Mouse (Mus musculus): Measurements from ENCODE around the gene Stpg3. TPM values are rescaled to one million over a fixed set of nuclear protein-coding genes. Genes with fewer than 3 reads are reported as not detected.

Stpg3 gene
- polyA plus RNA-seq, 1 experiment, result not detected

DNA sequence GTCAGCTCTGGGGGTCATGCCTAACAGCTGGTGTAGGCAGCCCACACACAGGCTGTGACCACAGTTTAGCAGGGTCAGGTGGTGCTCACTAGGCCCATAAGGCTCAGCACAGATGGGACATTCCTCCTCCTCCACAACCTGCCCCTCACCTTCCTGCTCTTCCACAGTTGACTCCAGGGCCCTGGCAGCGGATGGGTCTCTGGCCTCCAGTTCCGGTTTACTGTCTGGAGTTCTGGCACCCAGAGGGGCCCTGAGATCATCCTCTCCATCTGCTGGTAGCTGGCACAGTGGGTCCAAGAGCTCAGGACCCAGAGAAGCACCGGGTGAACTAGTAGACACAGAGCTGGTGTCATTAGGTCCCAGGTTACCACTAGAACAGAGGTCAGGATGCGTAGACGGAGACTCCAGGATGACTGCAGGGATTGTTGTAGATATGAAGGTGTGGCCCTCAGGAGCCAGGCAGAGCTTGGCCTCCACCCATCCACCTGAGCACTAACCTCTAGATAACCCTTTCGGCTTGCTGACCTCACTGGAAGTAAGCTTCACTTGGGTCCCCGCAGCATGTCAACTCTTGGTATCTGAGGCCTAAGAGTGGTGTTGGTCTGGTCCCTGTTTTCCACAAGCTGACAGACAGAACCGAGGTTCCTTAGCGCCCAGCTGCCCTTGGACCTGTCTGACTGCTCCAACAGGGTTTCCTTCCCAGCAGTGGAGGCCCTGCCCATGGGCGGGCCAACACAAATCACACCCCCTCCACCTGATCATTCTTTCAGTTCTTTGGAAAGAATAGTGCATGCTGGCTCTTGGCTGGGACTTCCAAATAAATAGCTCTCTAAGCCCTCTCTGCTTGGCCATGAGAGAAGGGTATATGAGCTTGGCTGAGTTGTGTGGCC is 32.0 kb upstream of the Stpg3 start, which contains the start of gene AL732309.1:
Gene AL732309.1, minus strand, starts transcription at position 681 of the 890 bp plus-strand sequence.
- TF ChIP-seq POLR2A (IDR thresholded peaks at IDR 0.05; ENCODE audit: borderline replicate concordance, extremely low read depth, insufficient read depth, insufficient read length, poor library complexity, severe bottlenecking) (no peak), CTCF (IDR thresholded peaks at IDR 0.05; ENCODE audit: borderline replicate concordance, extremely low read depth, insufficient read depth, insufficient read length) (no peak)
- DNase-seq (ENCODE audit: low read depth), result no peak

DNA sequence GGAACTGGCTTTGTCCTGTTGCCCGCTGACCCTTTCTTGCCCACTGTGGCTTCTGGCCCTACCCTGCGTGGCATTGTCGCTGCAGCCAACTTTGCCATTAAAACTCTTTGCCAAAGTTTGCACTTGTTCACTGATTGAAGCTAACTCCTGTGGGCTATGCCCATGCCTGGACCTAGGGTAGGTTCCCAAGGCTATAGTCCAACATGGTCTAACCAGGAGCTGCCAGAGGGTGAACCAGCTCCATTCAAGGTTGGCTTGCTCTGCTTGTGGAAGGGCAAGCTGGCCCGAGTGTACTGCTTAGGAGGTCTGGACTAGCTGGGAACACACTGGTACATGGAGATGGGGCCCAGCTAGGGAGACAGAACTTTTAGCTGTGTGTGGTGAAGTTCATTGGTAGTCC is 29.7 kb upstream of the Stpg3 start:
- TF ChIP-seq POLR2A (IDR thresholded peaks at IDR 0.05; ENCODE audit: borderline replicate concordance, extremely low read depth, insufficient read depth, insufficient read length, poor library complexity, severe bottlenecking), result no peak
- no peak for TF ChIP-seq CTCF (IDR thresholded peaks at IDR 0.05; ENCODE audit: borderline replicate concordance, extremely low read depth, insufficient read depth, insufficient read length)
- DNase-seq (ENCODE audit: low read depth), result no peak

DNA sequence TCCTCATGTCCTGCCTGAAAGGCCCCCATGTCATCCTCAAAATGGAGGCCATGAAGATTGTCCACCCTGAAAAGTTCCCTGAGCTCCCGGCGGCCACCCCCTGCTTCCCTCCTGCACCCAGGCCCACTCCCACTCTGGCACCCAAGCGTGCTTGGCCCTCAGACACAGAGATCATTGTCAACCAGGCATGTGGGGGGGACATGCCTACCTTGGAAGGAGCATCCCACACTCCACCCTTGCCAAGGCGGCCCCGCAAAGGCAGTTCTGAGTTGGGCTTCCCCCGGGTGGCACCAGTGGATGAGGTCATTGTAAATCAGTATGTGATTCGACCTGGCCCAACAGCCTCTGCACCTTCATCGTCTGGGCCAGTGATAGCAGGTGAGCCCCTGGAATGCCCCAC is 28.9 kb upstream of the Stpg3 start:
- TF ChIP-seq CTCF (IDR thresholded peaks at IDR 0.05; ENCODE audit: borderline replicate concordance, extremely low read depth, insufficient read depth, insufficient read length) (no peak), POLR2A (IDR thresholded peaks at IDR 0.05; ENCODE audit: borderline replicate concordance, extremely low read depth, insufficient read depth, insufficient read length, poor library complexity, severe bottlenecking) (no peak)
- no peak for DNase-seq (ENCODE audit: low read depth)

DNA sequence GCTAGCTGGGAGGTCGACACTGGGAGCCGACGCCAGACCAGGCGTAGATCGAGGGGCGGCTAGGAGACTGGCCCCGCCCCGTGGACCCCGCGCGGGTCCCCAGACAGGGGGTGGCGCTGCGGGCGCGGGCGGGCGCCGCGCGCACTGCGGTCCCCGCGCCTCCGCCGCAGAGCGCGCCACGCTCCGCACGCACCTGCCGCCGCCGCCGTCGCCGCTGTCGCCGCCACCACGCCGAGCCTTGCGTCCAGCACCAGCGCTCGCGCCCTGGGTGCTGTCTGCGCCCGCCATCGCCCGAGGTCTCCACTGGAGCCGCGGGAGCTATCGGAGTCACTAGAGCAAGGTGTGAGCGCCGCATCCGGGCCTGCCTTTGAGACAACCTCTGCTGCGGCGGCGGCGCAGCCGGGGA is 27.7 kb upstream of the Stpg3 start, which contains the start of the genes Rnf208 and Cysrt1:
Gene Rnf208, plus strand, starts transcription at position 155 of the 406 bp plus-strand sequence.
Gene Cysrt1, minus strand, starts transcription at position 352 of the 406 bp plus-strand sequence.
- peak; percentile 56 for DNase-seq (ENCODE audit: low read depth)
- TF ChIP-seq POLR2A (IDR thresholded peaks at IDR 0.05; ENCODE audit: borderline replicate concordance, extremely low read depth, insufficient read depth, insufficient read length, poor library complexity, severe bottlenecking) (peak; percentile 63), CTCF (IDR thresholded peaks at IDR 0.05; ENCODE audit: borderline replicate concordance, extremely low read depth, insufficient read depth, insufficient read length) (no peak)

DNA sequence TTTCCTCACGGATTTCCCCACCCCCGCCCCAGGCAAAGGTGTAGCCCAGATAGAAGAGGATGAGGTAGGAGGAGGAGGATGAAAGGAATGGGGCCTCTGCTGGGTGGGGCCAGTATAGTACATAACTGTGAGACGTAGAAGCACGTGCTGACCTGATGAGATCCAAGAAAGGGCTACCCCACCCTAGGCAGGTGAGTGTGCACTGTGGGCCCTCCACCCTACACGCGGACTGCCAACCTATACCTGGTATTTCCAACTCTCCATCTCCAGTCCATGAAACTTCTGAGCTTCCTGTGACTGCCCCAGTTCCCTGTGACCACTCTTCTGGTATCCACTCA is 27.0 kb upstream of the Stpg3 start:
- DNase-seq (ENCODE audit: low read depth), result no peak
- TF ChIP-seq POLR2A (IDR thresholded peaks at IDR 0.05; ENCODE audit: borderline replicate concordance, extremely low read depth, insufficient read depth, insufficient read length, poor library complexity, severe bottlenecking), result no peak
- TF ChIP-seq CTCF (IDR thresholded peaks at IDR 0.05; ENCODE audit: borderline replicate concordance, extremely low read depth, insufficient read depth, insufficient read length), result no peak

DNA sequence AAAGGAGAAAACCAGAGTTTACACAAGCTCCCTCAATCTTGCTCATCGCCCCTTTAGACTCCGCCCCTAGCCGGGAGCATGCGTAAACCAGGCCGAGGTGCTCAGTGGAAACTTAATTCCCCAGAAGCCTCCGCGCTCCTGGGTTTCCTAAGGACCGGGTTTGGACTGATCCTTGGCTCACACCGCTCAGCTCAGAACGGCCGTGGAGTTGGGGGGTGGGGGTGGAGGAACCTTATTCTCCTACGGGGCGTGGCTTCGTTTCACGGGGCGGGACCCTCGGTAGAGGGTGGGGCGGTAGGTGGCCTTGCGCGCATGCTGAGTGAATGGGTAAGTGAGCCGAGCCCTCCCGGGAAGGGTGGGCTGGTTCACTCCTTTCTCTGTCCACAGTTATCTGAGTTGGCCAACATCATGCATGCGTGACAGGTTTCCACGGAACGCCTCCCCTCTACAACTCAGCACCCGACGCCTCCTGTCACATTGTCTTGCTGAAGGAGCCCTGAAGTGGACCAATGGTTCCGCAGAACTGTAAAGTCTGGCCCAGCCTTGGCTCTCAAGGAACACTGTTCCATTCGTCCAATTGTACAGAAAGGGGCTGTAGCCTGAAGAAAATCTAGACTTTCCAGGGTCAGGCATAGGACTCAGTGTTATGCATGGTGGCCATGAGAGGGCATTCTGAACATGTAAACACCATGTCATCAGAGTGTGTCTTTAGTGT is 26.4 kb upstream of the Stpg3 start:
- peak; percentile 94 for DNase-seq (ENCODE audit: low read depth)
- TF ChIP-seq CTCF (IDR thresholded peaks at IDR 0.05; ENCODE audit: borderline replicate concordance, extremely low read depth, insufficient read depth, insufficient read length), result no peak
- TF ChIP-seq POLR2A (IDR thresholded peaks at IDR 0.05; ENCODE audit: borderline replicate concordance, extremely low read depth, insufficient read depth, insufficient read length, poor library complexity, severe bottlenecking), result 0 out of 2 replicates have a peak, but pooled peaks have one; percentile 8

DNA sequence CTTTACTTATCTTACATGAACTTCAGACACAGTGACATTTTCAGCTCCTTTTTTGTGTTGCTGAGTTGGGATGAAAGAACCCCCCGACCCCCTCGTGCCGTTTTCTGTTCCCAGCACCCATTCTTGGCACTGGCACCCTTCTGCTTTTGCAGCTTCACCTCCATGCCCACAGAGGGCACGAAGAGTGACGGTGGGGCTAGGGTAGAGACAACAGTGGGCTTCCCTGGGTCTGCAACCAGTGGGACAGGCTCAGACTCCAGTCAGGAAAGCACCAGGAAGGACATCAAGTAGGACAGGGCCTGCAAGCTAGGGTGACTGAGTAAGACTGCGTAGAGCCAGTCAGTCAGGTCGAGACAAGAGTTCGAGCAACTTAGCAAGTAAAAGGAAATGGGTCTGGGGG is 25.9 kb upstream of the Stpg3 start:
- DNase-seq (ENCODE audit: low read depth), result no peak
- TF ChIP-seq POLR2A (IDR thresholded peaks at IDR 0.05; ENCODE audit: borderline replicate concordance, extremely low read depth, insufficient read depth, insufficient read length, poor library complexity, severe bottlenecking) (no peak), CTCF (IDR thresholded peaks at IDR 0.05; ENCODE audit: borderline replicate concordance, extremely low read depth, insufficient read depth, insufficient read length) (no peak)

- DNase-seq (ENCODE audit: low read depth), result no peak
- TF ChIP-seq POLR2A (IDR thresholded peaks at IDR 0.05; ENCODE audit: borderline replicate concordance, extremely low read depth, insufficient read depth, insufficient read length, poor library complexity, severe bottlenecking) (no peak), CTCF (IDR thresholded peaks at IDR 0.05; ENCODE audit: borderline replicate concordance, extremely low read depth, insufficient read depth, insufficient read length) (no peak)
Observed at GRCm38 (mm10) chr2:25239766-25240165, 25.3 kb upstream of the Stpg3 start.

DNA sequence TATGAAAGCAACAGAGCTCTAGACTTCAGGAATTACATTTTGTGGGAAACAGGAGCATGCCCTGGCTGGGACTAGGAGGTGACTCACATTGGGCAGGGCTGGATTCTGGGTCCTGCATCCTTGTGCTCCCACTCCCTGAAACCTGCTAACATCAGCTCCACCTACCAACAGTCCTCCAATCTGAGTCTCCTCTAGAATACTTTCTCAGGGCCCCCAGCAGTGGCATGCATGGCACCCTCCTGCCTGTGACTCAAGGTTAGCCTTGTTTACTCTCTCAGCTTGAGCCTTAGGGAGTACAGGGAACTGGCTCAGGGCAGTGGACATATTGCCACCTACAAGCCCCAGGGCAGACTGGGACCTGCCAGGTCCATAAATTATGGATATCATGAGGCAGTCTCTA is 23.7 kb upstream of the Stpg3 start:
- no peak for TF ChIP-seq CTCF (IDR thresholded peaks at IDR 0.05; ENCODE audit: borderline replicate concordance, extremely low read depth, insufficient read depth, insufficient read length)
- no peak for TF ChIP-seq POLR2A (IDR thresholded peaks at IDR 0.05; ENCODE audit: borderline replicate concordance, extremely low read depth, insufficient read depth, insufficient read length, poor library complexity, severe bottlenecking)
- DNase-seq (ENCODE audit: low read depth), result no peak

DNA sequence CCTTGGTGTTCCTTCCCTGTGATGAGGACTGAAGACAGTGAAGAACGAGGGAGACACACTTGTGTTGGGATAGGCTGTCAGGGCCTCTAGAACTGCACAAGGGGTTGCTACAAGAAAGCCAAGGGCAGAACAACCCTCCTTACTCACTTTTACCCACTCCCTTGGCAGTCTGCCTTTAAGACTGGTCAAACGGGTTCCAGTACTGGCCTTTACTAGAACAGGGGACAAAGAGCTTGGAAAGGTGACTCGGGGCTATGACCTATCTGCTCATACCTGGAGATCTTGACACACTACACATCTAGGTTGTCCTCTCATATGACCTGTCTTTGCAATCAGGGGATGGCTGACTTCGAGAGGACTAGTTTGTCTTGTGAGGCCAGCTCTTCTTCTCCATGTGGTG is 23.1 kb upstream of the Stpg3 start:
- no peak for TF ChIP-seq POLR2A (IDR thresholded peaks at IDR 0.05; ENCODE audit: borderline replicate concordance, extremely low read depth, insufficient read depth, insufficient read length, poor library complexity, severe bottlenecking)
- no peak for TF ChIP-seq CTCF (IDR thresholded peaks at IDR 0.05; ENCODE audit: borderline replicate concordance, extremely low read depth, insufficient read depth, insufficient read length)
- DNase-seq (ENCODE audit: low read depth), result no peak

GRCm38 (mm10) chr2:25236614-25237013 is 22.2 kb upstream of the Stpg3 start, which contains the start of gene Rnf224:
TSS of gene Rnf224 (minus strand) at chr2:25236787.
- TF ChIP-seq CTCF (IDR thresholded peaks at IDR 0.05; ENCODE audit: borderline replicate concordance, extremely low read depth, insufficient read depth, insufficient read length) (no peak), POLR2A (IDR thresholded peaks at IDR 0.05; ENCODE audit: borderline replicate concordance, extremely low read depth, insufficient read depth, insufficient read length, poor library complexity, severe bottlenecking) (no peak)
- DNase-seq (ENCODE audit: low read depth), result no peak
